Mouse (Mus musculus): ENCODE data around the gene Cstad. TPM values are rescaled to one million over a fixed set of nuclear protein-coding genes. Genes with fewer than 3 reads are reported as not detected.

Gene Cstad
- polyA plus RNA-seq, 1 experiment from 2014 or later: 0.68 TPM

DNA sequence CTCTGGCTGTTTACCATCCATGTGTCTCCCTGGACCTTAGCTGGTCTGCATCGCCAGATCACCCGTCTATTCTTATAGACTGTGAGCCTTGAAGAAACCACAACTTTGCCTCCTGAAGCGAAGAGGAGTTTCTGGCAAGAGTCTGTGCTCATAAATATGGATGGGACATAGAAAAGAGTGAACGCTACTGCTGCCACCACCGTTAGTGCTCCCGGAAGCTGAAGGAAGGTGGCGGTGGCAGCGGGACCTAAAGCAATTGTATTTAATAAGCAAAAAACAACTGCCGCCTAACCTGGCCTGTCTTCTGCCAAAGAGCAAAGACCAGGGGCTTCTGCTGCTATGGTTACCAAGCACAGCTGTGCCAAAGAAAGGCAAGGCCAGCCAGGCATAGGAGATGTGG lies 59.3 kb downstream of the Cstad start:
- H3K9me3 ChIP-seq: no peaks in the 10 kb centered on the region
- no peak overlapping the region for H3K4me2 ChIP-seq (replicated peaks)
- no peaks in the 10 kb centered on the region for H3K36me3 ChIP-seq
- WGBS: 58% methylated on average over 9 of the region's 9 CpGs
- no peak for ATAC-seq (ENCODE audit: low FRiP score, low read depth)
- peak overlapping the region; percentile 56; the same call in 1 of the 2 replicates for H3K27ac ChIP-seq (replicated peaks)
- H3K4me3 ChIP-seq: no peak overlapping the region
- no peak overlapping the region for H3K9ac ChIP-seq (replicated peaks)
- peaks cover 24% of the 10 kb centered on the region for H3K27me3 ChIP-seq
- H3K4me1 ChIP-seq: peaks cover 87% of the 10 kb centered on the region

DNA sequence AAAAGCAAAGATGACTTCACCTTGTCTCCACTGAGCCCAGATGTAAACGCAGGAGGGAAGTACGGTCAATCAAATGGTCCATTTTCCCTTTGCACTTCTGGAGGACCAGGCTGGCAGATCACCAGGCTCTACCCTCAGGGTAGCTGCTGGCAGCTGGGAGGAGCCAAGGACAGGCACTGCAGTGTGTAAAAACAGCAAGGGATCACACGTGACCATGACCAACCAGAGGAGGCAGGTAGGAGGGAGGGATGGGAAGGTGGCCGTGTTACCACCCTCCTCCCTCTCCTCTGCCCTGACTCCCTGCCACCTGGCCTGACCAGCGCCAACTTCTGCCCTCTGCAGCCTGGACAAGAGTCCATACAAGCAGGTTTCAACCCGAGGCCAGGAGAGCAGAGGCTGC lies 59.7 kb downstream of the Cstad start:
- no peak for ATAC-seq (ENCODE audit: low FRiP score, low read depth)
- peaks cover 21% of the 10 kb centered on the region for H3K27me3 ChIP-seq
- H3K4me3 ChIP-seq: no peak overlapping the region
- H3K9me3 ChIP-seq: no peaks in the 10 kb centered on the region
- H3K36me3 ChIP-seq: no peaks in the 10 kb centered on the region
- H3K27ac ChIP-seq (replicated peaks): peak overlapping the region; percentile 56; the same call in 1 of the 2 replicates
- H3K4me2 ChIP-seq (replicated peaks): no peak overlapping the region
- WGBS: 83% methylated on average over 6 of the region's 6 CpGs
- peaks cover 88% of the 10 kb centered on the region for H3K4me1 ChIP-seq
- no peak overlapping the region for H3K9ac ChIP-seq (replicated peaks)

DNA sequence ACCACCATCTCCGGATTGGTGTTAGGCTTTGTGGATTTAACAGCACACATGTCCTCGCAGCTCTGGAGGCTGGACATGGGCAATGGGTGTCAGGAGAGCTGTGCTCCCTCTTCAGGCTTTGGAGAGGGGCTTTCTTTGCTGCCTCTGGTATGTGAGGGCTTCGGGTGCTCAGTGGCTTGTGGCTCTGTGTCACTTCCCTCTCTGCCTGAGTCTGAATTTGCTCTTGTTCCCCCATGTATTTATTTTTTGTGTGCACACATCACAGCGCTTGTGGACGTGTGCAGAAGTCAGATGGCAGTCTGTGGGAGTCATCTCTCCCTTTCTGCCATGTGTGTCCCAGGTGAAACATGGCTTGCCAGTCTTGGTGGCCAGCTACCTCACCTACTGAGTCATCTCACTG lies 60.9 kb downstream of the Cstad start:
- Histone ChIP-seq H3K4me2 (replicated peaks) (no peak overlapping the region), H3K4me3 (no peak overlapping the region), H3K27me3 (peaks cover 21% of the 10 kb centered on the region), H3K36me3 (no peaks in the 10 kb centered on the region), H3K27ac (replicated peaks) (peak overlapping the region; percentile 99; the same call in 1 of the 2 replicates), H3K9me3 (no peaks in the 10 kb centered on the region), H3K9ac (replicated peaks) (0 out of 2 replicates have a peak overlapping the region, but pooled peaks have one; percentile 25), H3K4me1 (peaks cover 88% of the 10 kb centered on the region)
- ATAC-seq (ENCODE audit: low FRiP score, low read depth): no peak
- 91% methylated on average over 5 of the region's 5 CpGs for WGBS

DNA sequence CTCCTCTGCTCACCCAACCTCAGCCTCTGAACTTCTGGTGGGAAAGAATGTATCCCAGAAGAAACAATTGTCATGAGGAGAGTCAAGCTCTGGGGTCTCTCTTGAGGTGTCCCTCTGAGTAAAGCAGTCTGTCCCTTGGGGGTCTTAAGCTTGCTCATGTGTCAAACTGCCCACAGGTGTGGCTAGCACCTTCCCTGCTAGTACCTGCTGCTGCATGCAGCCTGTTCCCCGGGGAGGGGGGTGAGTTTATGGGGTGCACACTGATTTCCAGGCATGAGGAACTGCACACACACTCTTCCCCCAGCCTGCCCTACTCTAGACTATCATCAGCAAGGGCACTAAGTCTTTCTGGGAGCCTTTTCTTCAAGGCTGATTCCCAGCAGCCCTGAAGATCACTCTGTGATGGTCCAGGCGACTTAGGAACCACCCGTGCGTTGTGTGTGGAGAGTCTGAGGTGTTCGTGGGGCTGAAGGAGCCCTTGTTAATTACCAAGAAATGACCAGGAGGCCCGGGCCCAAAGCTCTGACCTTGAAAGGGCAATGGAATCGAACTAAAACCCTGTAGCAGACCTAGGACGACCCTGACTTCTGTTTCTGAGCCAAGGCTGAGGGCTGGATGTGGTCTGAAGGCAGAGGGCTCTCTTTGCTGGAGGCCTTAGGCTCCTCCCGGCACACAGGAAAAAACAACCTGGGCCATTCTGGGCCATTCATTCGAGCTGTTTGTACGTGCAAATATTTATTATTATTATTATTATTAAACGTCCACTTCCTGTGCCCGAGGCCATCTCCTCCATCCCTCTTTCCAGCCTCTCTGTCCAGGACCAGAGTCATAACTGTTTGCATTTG lies 62.1 kb downstream of the Cstad start:
- H3K9me3 ChIP-seq: no peaks in the 10 kb centered on the region
- H3K27me3 ChIP-seq: peaks cover 21% of the 10 kb centered on the region
- no peak overlapping the region for H3K4me3 ChIP-seq
- H3K4me2 ChIP-seq (replicated peaks): 0 out of 2 replicates have a peak overlapping the region, but pooled peaks have one; percentile 61
- H3K9ac ChIP-seq (replicated peaks): no peak overlapping the region
- no peak for ATAC-seq (ENCODE audit: low FRiP score, low read depth)
- H3K27ac ChIP-seq (replicated peaks): peak overlapping the region; percentile 99
- H3K4me1 ChIP-seq: peaks cover 88% of the 10 kb centered on the region
- WGBS: 39% methylated on average over 13 of the region's 13 CpGs
- no peaks in the 10 kb centered on the region for H3K36me3 ChIP-seq

DNA sequence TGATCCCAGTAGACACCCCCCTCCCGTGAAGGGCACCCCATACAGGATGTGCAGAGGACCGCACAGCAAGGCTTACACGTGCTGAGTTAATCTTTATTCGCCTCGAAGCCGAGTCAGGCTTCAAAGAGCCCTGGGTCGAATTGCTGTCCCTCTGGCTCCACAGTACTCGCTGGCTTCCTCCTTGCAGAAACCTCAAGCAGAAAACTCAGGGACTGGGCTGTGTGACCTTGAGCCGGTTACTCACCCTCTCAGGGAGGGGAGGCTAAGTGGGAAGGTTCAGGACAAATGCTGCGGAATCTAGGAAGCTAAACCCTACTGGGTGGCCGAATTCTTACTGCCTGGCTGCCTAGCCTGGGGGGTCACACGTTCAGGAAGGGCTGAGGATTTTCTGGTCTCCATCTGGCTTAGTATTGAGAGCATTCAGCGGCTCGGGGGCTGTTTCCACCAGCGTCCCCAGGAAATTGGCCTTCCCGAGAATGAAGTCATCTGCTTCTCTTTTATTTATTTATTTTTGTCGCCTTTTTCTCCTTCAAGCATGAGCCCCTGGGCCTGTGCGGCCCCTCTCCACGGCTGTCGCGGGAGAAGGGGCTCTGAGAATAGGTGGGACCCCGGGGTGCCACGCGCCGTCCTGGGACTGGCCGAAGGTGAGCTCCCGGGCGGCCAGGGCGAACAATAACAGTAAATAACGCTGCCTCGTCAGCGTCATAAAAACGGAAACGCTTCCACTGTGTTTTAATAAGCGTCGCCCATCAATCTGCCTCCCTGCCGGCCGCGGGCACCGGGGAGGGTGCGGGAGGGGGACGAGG lies 63.0 kb downstream of the Cstad start:
- H3K9ac ChIP-seq (replicated peaks): peak overlapping the region; percentile 60
- no peaks in the 10 kb centered on the region for H3K9me3 ChIP-seq
- ATAC-seq (ENCODE audit: low FRiP score, low read depth): peak; percentile 59
- peak overlapping the region; percentile 61 for H3K4me2 ChIP-seq (replicated peaks)
- peak overlapping the region; percentile 36 for H3K4me3 ChIP-seq
- under 1% methylated on average over 42 of the region's 42 CpGs for WGBS
- no peaks in the 10 kb centered on the region for H3K36me3 ChIP-seq
- peaks cover 81% of the 10 kb centered on the region for H3K4me1 ChIP-seq
- H3K27ac ChIP-seq (replicated peaks): peak overlapping the region; percentile 99
- peaks cover 21% of the 10 kb centered on the region for H3K27me3 ChIP-seq

DNA sequence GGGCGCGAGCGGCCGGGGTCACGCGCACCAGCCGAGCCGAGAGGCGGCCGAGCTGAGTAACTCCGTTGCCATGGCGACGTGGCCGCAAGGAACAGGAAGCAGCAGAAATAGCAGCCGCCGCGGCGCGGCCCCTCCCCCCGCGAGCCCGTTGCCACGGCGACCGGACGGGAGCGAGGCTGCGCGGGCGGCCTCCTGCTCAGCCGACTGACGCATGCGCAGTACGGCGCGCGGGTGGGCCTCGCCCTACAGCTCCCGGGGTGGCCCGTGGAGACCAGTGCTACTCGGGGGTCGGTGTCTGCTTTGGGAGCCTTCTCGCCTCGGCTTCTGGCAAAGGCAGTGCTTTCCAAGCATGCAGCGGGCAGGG lies 63.6 kb downstream of the Cstad start:
- peak overlapping the region; percentile 36 for H3K4me3 ChIP-seq
- H3K4me2 ChIP-seq (replicated peaks): peak overlapping the region; percentile 61
- ATAC-seq (ENCODE audit: low FRiP score, low read depth): peak; percentile 87
- H3K36me3 ChIP-seq: no peaks in the 10 kb centered on the region
- H3K9me3 ChIP-seq: no peaks in the 10 kb centered on the region
- WGBS: 0% methylated on average over 36 of the region's 45 CpGs
- peak overlapping the region; percentile 99 for H3K27ac ChIP-seq (replicated peaks)
- peaks cover 75% of the 10 kb centered on the region for H3K4me1 ChIP-seq
- peaks cover 21% of the 10 kb centered on the region for H3K27me3 ChIP-seq
- peak overlapping the region; percentile 60 for H3K9ac ChIP-seq (replicated peaks)

Other genes with a start within 250 kb of the Cstad start
- 101 and 102 TPM in 2 replicates for gene Sh3glb2, start 235.7 kb upstream of the Cstad start, polyA plus RNA-seq (2016; fragmentation: Nextera tagmentation; extraction: Ambion mirVana)
- gene Miga2, start 230.8 kb upstream of the Cstad start, polyA plus RNA-seq (2016; fragmentation: Nextera tagmentation; extraction: Ambion mirVana): 28.8 and 30.4 TPM in 2 replicates
- gene Dolpp1, start 202.8 kb upstream of the Cstad start, polyA plus RNA-seq (2016; fragmentation: Nextera tagmentation; extraction: Ambion mirVana): 51.2 and 52.3 TPM in 2 replicates
- gene Crat, start 179.2 kb upstream of the Cstad start, polyA plus RNA-seq (2016; fragmentation: Nextera tagmentation; extraction: Ambion mirVana): 20.4 and 22.6 TPM in 2 replicates
- 128 and 129 TPM in 2 replicates for gene Ptpa, start 179.0 kb upstream of the Cstad start, polyA plus RNA-seq (2016; fragmentation: Nextera tagmentation; extraction: Ambion mirVana)
- 2.7 and 3.4 TPM in 2 replicates for gene Ier5l, start 120.8 kb upstream of the Cstad start, polyA plus RNA-seq (2016; fragmentation: Nextera tagmentation; extraction: Ambion mirVana)
- 2.4 and 2.6 TPM in 2 replicates for gene 1700001O22Rik, start 208.6 kb downstream of the Cstad start, polyA plus RNA-seq (2016; fragmentation: Nextera tagmentation; extraction: Ambion mirVana)
- gene Ntmt1, start 212.8 kb downstream of the Cstad start, polyA plus RNA-seq (2016; fragmentation: Nextera tagmentation; extraction: Ambion mirVana): 103 and 110 TPM in 2 replicates
- gene Asb6, start 235.3 kb downstream of the Cstad start, polyA plus RNA-seq (2016; fragmentation: Nextera tagmentation; extraction: Ambion mirVana): 40.3 and 41.0 TPM in 2 replicates
- gene Prrx2, start 239.9 kb downstream of the Cstad start, polyA plus RNA-seq (2016; fragmentation: Nextera tagmentation; extraction: Ambion mirVana): 19.8 and 24.9 TPM in 2 replicates